Mouse (Mus musculus) gastrocnemius, postnatal 10 days (tissue): ENCODE measurements around the gene Tril. TPM values are rescaled to one million over a fixed set of nuclear protein-coding genes. Genes with fewer than 3 reads are reported as not detected.
A peak's percentile ranks its signal among the peaks of the same experiment; 100 is the strongest.

ENCODE experiments used
- DNase-seq: peaks from one replicate; pipeline ENCODE4 v3.0.0; 2021; ENCODE audit warnings: mixed read lengths
- total RNA-seq, 2 experiments: library from RNA; stranded (reverse); gene quantifications; 2 replicates each; pipeline ENCODE4 v1.2.3; 2021

The Tril gene
- total RNA-seq, 2 experiments from 2014 or later: 16.8 to 18.1 TPM

DNA sequence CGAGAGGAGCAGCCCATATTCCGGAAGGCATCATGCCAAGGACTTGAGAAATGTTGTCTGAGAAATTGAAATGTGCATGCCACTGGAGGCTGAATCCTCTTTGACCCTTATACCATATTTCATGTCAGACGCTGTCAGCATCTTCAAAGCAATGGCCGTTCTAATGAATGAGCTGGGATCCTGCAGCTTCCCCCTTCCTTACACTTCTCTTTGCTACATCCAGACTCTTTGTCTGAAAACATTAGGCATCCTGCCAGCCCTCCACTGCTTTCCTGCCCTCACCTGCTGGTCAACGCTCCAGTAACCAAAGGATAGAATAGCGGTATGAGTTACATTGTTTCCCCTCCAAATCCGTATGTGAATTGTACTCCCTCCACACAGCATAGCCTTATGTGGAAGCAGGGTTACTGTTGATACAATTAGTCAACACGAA is 14.0 kb downstream of the Tril start:
- DNase-seq: no peak

DNA sequence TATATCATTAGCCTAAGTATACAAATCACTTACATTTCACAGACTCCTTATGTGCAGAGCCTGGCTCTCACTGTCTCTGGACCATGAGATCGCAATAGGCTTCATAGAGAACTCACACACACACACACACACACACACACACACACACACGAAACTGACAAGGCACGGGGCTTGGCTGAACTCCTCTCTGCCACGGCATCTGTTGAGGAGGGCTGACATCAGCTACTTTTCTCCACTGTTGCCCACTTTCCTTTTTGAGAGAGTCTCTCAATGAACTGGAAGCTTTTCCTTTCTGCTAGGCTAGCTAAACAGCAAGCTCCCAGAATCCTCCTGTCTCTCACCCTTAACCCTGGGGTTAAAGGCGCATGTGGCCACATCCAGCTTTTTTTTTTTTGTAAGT is 14.6 kb downstream of the Tril start:
- no peak for DNase-seq

DNA sequence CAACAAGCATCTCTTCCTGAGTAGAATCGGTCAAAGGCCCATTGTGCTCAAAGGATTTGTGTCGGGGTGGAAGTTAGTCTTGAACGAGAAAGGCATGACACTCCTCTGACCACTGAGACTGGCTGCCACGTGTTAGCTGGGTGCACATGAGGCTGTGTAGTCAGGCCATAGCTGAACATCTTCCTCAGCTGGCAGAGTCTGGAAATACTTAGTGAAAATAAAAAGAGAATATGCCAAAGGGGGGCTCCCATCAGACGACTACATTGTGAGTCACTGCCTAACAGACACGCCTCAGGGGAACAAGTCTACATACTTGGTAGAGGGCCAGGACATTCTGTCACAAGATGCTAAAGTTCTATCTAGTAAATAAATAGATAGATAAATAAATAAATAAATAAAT is 16.5 kb downstream of the Tril start:
- DNase-seq: no peak

DNA sequence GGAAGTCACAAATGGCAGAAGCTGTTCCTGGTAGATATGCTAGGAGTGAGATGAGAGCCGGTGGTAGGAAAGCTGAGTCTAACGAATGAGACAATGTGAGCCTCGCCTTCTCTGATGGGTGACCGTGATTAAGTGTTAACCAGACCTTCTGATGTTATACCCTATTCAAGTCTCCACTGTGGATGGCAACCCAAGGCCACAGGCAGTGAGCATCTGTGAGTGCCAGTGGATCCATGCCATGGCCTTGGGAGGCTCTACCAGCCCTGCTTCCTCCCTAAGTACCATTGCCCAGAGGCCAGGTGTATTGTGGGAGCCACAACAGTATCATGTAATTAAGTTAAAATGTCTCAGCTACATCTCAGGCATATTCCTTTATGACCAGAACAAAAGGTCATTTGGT is 17.1 kb downstream of the Tril start:
- no peak for DNase-seq

DNA sequence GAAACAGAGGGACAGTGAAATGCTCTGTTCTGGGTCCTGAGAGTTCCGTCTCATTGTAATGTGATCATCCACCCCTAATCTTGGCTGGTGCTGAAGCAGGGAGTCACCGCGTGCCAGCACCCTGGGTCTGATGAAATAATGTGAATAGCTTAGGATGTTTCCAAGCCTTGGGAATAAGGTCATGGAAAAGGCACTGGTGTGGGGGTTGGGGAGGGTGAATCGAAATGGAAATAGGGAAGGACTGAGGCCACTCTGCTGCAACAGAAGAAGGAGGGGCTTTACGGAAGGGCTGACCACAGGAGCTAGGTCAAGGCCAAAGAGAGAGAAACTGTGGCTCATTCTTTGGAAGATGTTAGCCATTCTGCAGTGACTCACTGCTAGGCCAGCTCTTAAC is 18.7 kb downstream of the Tril start:
- DNase-seq: peak; percentile 43

DNA sequence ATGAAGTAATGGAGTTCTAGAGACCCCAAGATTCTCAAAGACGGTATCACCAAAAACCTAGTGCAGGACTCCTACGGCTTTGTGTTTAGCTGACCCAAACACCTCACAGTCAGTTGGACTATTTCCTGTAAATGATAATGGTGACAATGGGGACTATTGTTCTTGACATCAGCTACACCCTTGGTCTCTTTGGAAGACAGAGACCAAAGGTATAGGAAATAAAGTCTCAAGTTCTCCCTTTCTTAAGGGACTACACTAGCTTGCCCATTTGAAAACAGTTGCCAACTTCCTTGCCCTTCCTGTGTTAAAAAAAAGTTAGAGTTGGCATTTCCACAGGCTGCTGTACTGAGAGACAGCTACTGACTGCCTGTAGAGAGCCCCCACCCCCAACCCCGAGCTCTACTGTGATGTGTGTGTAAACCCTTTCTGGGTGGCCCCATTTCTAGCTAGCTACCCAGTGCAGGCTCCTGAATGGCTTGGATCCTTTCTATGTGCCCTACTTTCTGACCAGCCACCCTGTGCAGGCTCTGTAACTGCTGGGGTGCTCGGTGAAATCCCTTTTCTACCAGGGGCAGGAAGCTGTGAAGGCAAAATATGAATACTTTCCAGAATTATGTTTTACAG is 19.2 kb downstream of the Tril start:
- DNase-seq: no peak

DNA sequence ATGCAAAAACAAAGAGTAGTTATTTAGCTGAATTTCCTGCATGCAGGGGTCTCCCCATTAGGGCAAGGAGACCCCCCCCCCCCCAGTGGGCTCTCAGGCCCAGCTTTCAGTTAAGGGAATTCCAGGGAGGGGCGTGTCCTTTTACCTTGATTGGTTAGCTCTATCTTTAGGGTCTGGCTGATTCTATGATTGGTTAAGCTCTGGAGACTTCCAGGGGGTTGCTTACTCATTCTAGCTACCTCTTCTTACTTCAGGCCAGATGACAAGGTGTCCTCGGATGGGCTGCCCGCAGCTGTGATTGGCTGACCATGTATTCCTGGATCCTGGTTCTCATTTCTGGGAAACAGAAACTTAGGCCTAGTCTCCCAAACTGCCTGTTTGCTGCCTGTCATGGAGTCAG is 21.8 kb downstream of the Tril start:
- no peak for DNase-seq

DNA sequence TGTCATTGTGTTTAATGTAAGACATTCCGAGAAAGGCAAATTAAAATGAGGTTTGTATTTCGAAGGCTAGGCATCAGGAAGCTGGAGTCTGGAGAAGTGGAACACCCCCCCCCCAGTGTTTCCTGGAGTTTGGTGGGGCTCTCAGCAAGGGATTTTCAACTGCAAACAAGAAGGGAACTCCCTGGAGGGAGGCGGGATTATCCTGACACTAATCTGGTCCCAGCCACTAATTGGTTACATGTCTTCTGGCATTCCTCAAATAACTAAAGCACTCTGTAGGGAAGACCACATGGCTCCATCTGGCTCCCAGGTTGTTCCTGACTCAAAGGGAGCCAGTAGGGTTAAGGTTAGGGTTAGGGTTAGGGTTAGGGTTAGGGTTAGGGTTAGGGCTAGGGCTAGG is 23.8 kb downstream of the Tril start:
- DNase-seq: no peak

DNA sequence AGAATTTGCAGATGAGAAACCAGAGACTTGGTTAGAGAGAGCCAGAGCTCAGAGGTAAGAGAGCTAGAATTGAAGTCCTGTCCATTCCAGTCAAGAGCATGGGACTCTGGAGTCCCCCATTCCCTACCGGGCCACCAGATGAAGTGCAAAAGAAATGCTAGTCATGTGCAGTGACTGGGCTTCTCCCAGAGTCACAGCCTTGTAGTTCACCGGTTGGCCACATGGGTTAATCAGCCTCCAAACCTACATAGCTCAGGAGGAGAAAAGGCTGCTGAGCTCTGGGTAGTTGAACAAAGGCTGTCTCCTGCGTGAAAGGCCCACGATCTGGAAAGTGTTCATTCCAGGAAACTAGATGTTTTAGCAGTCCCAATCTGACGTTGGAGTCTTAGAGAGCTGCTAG is 24.8 kb downstream of the Tril start:
- peak; percentile 37 for DNase-seq

DNA sequence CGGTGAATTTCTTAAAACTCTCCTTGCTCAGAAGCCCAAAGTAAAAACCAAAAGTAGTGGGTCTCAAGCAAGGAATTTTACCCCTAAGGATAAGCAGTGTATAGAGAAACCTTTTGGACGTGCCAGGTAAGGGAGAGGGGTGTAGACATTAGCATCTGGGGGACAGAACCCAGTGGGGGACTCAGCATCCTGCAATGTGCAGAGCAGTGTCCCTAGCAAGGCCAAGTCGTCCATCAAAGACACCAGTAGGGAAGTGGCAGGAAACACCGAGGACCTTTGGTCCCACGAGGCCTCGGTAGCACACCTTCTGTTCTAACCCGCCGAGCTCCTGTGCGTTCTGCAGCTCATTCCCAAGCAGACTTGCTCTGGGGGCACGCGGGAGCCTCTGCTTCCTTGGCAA is 25.6 kb downstream of the Tril start:
- DNase-seq: no peak

DNA sequence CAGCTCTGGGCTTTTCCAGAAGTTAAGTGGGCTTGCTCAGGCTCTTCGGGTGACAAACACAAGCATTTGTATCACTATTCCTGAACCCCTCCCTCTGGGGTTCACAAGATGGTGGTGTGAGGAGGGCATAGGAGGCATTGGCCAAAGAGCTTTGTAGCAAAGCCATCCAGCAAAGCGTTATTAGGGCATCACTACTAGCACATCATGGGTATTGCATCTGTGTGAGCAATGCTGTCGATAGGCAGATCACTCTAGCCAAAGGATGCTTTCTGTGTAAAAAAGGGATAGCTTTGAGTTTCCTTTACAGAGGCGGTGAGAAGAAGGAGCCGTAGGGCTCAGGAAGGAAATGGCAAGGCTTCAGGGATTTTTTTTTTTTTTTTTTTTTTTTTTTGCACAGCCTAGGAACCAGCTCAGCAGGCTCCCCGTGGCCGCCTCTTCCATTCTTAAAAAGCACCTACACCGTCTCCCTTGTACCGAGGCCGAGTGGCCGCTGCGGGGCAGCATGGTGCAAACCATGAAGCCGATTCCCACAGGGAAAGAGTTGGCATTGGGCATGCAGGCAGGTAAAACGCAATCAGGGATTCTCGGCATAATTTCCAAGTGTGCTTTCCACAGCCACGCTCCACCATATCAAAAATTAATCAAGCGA is 26.2 kb downstream of the Tril start:
- DNase-seq: peak; percentile 75

DNA sequence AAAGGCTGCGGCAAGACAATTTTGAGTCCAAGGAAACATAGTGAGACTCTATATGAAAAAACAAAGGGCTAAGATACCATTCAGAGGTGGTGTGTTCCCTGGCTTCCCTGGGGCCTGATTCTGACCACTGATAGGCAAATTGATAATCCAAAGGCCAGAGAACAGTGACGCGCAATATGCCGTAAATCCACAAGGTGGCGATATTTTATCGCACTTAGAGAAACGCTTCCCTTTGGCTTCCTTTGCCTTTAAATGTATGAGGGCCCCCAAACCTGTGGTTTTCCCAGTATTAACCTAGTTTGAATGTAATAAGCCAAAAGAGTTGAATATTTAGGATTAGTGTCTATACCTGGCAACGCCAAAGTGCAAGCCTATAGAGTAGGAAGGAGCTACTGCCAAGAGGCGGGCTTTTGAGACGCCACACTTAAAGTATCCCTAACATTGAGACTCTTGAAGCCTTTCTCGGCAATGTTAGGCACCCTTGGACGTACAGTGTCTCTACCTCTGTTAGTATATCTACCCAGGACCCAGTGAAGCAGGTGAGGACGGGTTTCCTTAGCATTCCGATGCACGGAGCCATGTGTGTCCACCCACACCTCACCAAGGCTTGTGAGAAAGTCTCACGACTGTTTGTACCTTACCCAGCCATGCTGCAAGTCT is 37.6 kb downstream of the Tril start:
- DNase-seq: peak; percentile 62

DNA sequence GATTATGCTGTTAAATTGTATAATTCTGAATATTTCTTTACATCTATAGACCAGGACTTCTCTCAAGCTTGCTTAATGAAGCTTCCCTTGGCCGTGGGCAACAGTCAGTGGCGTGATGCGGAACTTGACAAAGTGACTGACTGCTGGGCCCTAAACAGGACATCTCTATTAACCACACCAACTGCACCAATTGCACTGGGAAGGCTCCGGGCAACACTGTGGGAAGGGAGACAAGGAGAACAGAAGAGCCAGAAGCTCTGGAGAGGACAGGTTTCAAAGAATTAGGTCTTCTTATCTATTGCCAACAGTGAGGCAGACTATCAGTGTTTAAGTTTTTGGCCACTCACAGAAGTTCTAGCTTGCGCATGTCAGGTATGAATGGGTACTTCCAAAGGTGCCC is 38.4 kb downstream of the Tril start:
- DNase-seq: no peak

DNA sequence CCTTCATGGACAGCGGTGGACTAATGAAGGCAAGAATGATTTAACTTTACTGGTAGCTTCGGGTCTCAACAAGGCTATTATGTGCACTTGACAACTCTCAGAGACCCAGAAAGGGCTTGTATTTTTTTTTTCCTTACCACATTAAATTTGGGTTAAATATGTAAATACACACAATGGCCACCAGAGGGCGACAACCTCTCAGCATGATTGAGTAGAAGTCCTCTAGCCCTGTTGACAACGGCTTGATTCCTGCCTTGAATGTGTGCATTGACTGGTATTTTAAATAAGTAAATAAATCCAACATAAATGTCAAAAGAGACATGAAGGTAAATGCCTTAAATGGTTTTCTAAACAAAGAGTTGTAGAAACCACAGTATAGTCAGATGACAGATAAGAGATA is 39.5 kb downstream of the Tril start:
- peak; percentile 53 for DNase-seq

DNA sequence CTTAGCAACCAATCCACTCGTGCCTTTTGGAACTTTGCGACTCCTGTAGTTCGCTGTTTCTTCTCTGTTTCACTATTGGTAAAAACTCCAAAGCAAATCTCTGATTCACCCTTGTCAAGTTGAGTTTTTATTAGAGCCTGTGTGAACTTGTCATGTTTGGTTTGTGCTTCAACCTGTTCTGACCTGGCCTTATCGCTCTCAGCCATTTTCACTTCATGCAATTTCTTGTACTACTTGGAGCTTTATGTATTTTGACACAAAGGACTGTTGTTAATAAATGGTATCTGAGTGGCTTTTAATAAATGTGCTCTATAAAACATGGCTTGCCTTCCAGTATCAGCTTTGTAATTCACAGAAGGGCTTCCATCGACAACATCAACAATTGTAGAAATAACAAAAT is 40.6 kb downstream of the Tril start:
- no peak for DNase-seq

DNA sequence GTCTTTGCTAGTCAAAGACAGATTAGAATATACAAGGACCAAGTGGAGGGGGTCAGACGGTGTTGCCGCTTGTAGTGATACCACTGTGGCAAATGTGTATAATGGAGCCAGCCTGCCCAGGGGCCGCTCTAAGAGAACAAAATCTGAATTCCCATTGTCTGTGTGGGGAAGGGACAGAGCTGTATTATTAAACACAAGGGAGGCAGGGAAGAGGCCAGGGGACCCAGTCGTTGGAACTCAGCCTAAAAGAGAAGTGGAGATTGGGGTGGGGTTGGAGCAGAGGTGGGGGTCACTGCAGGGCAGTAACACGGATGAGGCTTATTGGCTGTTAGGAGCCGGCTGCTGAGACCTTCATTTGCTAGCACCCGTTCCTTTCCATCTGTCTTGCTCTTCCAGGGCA is 41.1 kb downstream of the Tril start:
- no peak for DNase-seq

DNA sequence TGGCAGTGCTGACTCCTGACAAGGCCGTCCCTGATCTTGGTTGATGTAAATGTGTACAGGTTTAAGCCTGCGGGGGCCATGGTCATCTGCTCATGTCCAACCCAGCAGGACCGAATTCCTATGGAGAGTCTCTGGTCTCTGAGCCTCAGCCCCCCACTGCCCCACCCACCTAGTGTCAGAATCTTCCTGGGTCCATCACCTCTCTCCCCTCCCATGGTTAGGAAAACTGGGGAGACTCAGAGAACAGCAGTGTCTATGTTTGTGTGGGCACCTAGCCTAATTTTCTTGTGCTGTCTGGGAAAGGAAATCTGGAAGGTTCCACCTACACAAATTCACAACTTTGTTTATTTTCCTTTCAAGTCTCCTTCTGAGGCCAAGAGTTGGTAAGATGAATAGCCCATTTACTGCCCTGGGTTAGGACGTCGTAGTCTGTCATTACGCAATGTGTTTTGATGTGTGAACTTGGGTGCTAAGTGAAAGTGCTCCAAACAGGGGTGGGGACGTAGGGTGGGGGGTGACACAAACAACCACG is 42.1 kb downstream of the Tril start:
- no peak for DNase-seq

DNA sequence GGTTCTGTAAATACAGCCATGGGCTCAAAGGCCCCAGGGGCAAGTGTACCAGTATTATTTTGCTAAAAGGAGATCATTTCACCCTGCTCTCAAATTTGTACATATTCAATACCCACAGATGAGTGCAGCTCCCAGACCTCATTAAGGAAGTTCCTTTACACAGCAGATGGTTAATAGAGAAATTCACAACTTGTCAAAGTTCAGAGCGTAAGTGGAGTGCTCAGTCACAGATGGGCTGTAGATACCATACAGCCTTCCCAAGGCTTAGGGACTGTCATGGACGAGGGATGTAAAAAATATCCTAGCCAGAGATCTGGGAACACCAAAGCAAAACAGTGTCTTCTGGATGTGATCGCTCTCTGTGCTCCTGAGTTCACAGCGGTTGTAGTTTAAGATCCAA is 52.4 kb downstream of the Tril start:
- DNase-seq: no peak

DNA sequence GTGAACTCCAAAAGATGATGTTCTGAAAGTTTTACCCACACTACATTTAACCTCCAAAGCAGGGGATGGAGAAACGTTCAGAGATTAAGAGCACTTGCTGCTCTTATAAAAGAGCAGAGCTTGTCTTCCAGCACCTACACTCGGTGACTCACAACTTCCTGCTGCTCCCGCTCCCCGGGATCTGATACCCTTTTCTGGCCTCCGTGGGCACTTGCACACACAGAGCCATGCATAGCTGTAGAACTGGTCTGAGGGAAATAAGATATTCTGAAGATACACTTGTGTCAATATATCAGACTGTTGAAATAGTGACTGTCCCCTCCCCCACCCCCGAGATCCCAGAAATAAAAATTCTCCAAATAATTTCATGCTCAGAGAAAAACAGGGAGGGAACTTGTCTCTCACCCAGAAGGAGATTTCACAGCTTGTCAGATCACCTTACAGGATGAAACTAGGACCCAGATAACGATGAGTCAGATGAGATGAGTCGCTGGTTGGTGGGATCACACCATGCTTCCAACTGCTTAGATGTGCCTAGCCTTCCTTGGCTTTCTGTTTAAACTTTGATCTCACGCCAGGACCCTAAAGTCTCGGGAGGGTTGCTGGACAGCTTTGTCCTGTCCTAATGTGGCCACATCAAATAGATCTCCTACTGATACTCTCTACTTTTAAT is 54.3 kb downstream of the Tril start:
- no peak for DNase-seq

DNA sequence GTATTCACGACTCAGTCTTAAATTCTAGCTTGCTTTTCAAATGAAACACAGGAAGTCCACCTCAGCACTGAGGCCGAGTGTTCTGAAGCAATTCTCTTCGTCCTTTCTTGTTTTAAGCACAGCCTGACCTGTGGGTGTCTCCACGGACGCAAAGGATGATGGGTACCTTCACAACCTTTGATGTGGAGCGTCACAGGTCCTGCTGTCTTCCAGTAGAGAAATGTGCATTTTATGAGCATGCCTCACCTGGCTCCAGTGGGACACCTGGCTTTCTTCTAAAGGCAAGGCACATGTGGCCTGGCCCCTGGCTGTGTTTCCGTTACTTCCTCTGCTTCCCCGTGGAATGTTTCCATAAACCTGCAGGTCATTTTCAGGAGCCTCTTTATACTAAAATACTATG is 54.9 kb downstream of the Tril start:
- no peak for DNase-seq
